In genomic region chr7:84096501-84096900, GRCm38 (mm10) we compare ENCODE assay signal across 11 mouse cellular contexts. TPM values are rescaled to one million over a fixed set of nuclear protein-coding genes. Genes with fewer than 3 reads are reported as not detected.
A peak's percentile ranks its signal among the peaks of the same experiment; 100 is the strongest.
DNase-seq lines count a peak whose midpoint lies in the region; ATAC-seq lines count a peak whose summit lies in the region.
"Had no signal": no experiment of that assay in that cellular context is flagged by ENCODE, and none has a peak within 500 bp of the region (broad histone marks: within the 10 kb centered on the region; RNA-seq: fewer than 3 reads in every experiment).

No protein-coding gene starts in this region.

- no peak overlapping the region for H3K27ac ChIP-seq in kidney, embryonic 15.5 days
- H3K27ac ChIP-seq: forebrain, embryonic 12.5 days; heart, embryonic 15.5 days had no signal

- H3K9ac ChIP-seq in kidney, embryonic 15.5 days = no peak overlapping the region
- H3K9ac ChIP-seq: forebrain, embryonic 12.5 days; heart, embryonic 15.5 days had no signal

- no peak for ATAC-seq in kidney, embryonic 15.5 days (replicated peaks; ENCODE audit: low FRiP score)

- no peaks in the 10 kb centered on the region for H3K4me1 ChIP-seq in kidney, embryonic 15.5 days
- H3K4me1 ChIP-seq: forebrain, embryonic 12.5 days had no signal

- H3K4me2 ChIP-seq in kidney, embryonic 15.5 days = no peak overlapping the region
- H3K4me2 ChIP-seq: forebrain, embryonic 12.5 days; heart, embryonic 15.5 days had no signal

- 67% methylated on average over 6 of the region's 6 CpGs for WGBS in kidney, embryonic 15.5 days

- H3K27me3 ChIP-seq in kidney, embryonic 15.5 days = no peaks in the 10 kb centered on the region
- H3K27me3 ChIP-seq: forebrain, embryonic 12.5 days; heart, embryonic 15.5 days had no signal

- DNase-seq in adrenal gland, postnatal 25 days = peak; percentile 59
- DNase-seq in adrenal gland, adult 18-20 months (ENCODE audit: low spot score in 2 of 2) = no peak
- DNase-seq in kidney, adult 18-20 months = peak; percentile 71
- DNase-seq in urinary bladder, postnatal 14 days (ENCODE audit: low spot score) = peak; percentile 37
- DNase-seq in urinary bladder, postnatal 25 days (ENCODE audit: low spot score) = no peak
- DNase-seq in kidney, postnatal 4 days = peak; percentile 36 to 53
- no peak for DNase-seq in frontal cortex, postnatal 25 days (ENCODE audit: low spot score in 2 of 2)

- no peaks in the 10 kb centered on the region for H3K36me3 ChIP-seq in kidney, embryonic 15.5 days
- H3K36me3 ChIP-seq: forebrain, embryonic 12.5 days; heart, embryonic 15.5 days had no signal

- H3K9me3 ChIP-seq in kidney, embryonic 15.5 days (replicated peaks) = no peaks in the 10 kb centered on the region
- H3K9me3 ChIP-seq: forebrain, embryonic 12.5 days; heart, embryonic 15.5 days had no signal

- H3K4me3 ChIP-seq in kidney, embryonic 15.5 days (replicated peaks) = no peak overlapping the region
- H3K4me3 ChIP-seq: forebrain, embryonic 12.5 days; heart, embryonic 15.5 days had no signal

RNA-seq across cellular contexts. Expression of gene Cemip, which starts 10.2 kb away (rescaled TPM):
- 1.5 and 1.6 TPM in 2 replicates for total RNA-seq in adrenal gland, postnatal 25 days (2021)
- 1 to 10 TPM in 1 of 2 experiments, under 1 TPM in 1; 0.93 to 1.2 TPM for total RNA-seq in adrenal gland, adult 18-20 months (2021)
- polyA plus RNA-seq in kidney, embryonic 15.5 days (2015; fragmentation: Nextera tagmentation; extraction: Ambion mirVana) = 0.29 and 0.31 TPM in 2 replicates
- total RNA-seq: MEL had no signal

RNA-seq across cellular contexts. Expression of gene Abhd17c, which starts 55.2 kb away (rescaled TPM):
- total RNA-seq in adrenal gland, postnatal 25 days (2021) = 31.0 and 31.5 TPM in 2 replicates
- total RNA-seq in adrenal gland, adult 18-20 months (2021) = 10 to 100 TPM; 26.7 to 29.9 TPM
- 45.7 and 47.5 TPM in 2 replicates for polyA plus RNA-seq in kidney, embryonic 15.5 days (2015; fragmentation: Nextera tagmentation; extraction: Ambion mirVana)

Comparison
In these comparisons a context has a peak if more than half of its experiments do, and no peak if none do; other contexts are left out.
1. DNase-seq: peak in adrenal gland, postnatal 25 days (single experiment), kidney, adult 18-20 months (single experiment), urinary bladder, postnatal 14 days (single experiment) and kidney, postnatal 4 days (2 of 2); none in adrenal gland, adult 18-20 months (0 of 2), urinary bladder, postnatal 25 days (single experiment) and frontal cortex, postnatal 25 days (0 of 2).